Mouse (Mus musculus) hindbrain, postnatal 0 days (tissue): Measurements from ENCODE around the gene Cdhr5. TPM values are rescaled to one million over a fixed set of nuclear protein-coding genes. Genes with fewer than 3 reads are reported as not detected.

Source experiments
- ATAC-seq: fragments of 200-750 bp; cut with Nextera tagmentation; 2 replicates; pipeline ENCODE4 v1.8.0; 2017; ENCODE audit warnings: mild to moderate bottlenecking, moderate TSS enrichment, moderate library complexity
- DNase-seq: peaks from one replicate; pipeline ENCODE4 v3.0.0-alpha.2; 2015; ENCODE audit warnings: low spot score
- H3K27ac ChIP-seq: fragments of 300-500 bp; sonication (generic); 2 replicates; pipeline ENCODE4 v1.5.1; 2014; ENCODE audit warnings: mild to moderate bottlenecking
- H3K27me3 ChIP-seq: fragments of 300-500 bp; sonication (generic); 2 replicates; pipeline ENCODE4 v1.6.1; 2014; ENCODE audit warnings: low read length, mixed read lengths; ENCODE audit not compliant: insufficient read depth
- H3K36me3 ChIP-seq: fragments of 300-500 bp; sonication (generic); 2 replicates; pipeline ENCODE4 v1.6.1; 2014; ENCODE audit warnings: low read length, mixed read lengths; ENCODE audit not compliant: insufficient read depth
- H3K4me1 ChIP-seq: fragments of 300-500 bp; sonication (generic); 2 replicates; pipeline ENCODE4 v1.6.1; 2014; ENCODE audit warnings: antibody characterized with exemption, low read length, mixed read lengths; ENCODE audit not compliant: insufficient read depth
- H3K4me2 ChIP-seq: fragments of 300-500 bp; sonication (generic); 2 replicates; pipeline ENCODE4 v1.6.1; 2014; ENCODE audit warnings: low read depth, mild to moderate bottlenecking, low read length, moderate library complexity, mixed read lengths
- H3K4me3 ChIP-seq: fragments of 300-500 bp; sonication (generic); 2 replicates; pipeline ENCODE4 v1.5.1; 2014; ENCODE audit warnings: low read length
- H3K9ac ChIP-seq: fragments of 300-500 bp; sonication (generic); replicated peaks from 2 replicates; pipeline ENCODE4 v1.6.1; 2014; ENCODE audit warnings: mild to moderate bottlenecking, low read length, moderate library complexity, mixed read lengths
- H3K9me3 ChIP-seq: fragments of 300-500 bp; sonication (generic); 2 replicates; pipeline ENCODE4 v1.6.1; 2016; ENCODE audit warnings: low read length, mixed read lengths
- CTCF ChIP-seq: IDR thresholded peaks from 2 replicates; pipeline ENCODE4 v1.5.1; 2016; ENCODE audit warnings: antibody characterized with exemption, control low read depth, low read depth
- WGBS: fragments of 180-500 bp; shearing (Covaris S2); extraction: QIAGEN DNeasy Blood & Tissue Kit; methylation state at CpG from one replicate; pipeline ENCODE4 v1.1.7; 2014; 5-methylcytosine and 5-hydroxymethylcytosine counted together
- polyA plus RNA-seq: library from polyadenylated mRNA; unstranded; fragments of >200 nt; fragmentation: Nextera tagmentation; extraction: Ambion mirVana; gene quantifications from 2 replicates; pipeline ENCODE4 v1.2.1, GENCODE M21; 2015
- total RNA-seq: library from RNA; depleted of rRNA; stranded (reverse); fragments of >200 nt; gene quantifications from 2 replicates; pipeline ENCODE4 v1.2.3, GENCODE M21; 2014

Cdhr5 gene
- total and polyA plus RNA-seq, 2 experiments from 2014 or later = 0.23 TPM; not detected in 1

- peak; percentile 77 for DNase-seq
- Histone ChIP-seq H3K9me3 (no peaks in the 10 kb centered on the region), H3K4me1 (peaks cover 8% of the 10 kb centered on the region; the same call in 1 of the 2 replicates), H3K36me3 (no peaks in the 10 kb centered on the region), H3K9ac (peak within 1 kb of the TSS; percentile 51), H3K27me3 (no peaks in the 10 kb centered on the region), H3K27ac (peak within 1 kb of the TSS; percentile 41; the same call in 1 of the 2 replicates), H3K4me3 (peak within 1 kb of the TSS; percentile 48), H3K4me2 (peak within 1 kb of the TSS; percentile 98)
- peak; percentile 81 for TF ChIP-seq CTCF
- 3% methylated on average over 46 of the region's 46 CpGs for WGBS
- peak; percentile 81 for ATAC-seq
These were observed 2.4 kb upstream of the Cdhr5 start, which contains the start of gene Sct for GRCm38 (mm10) chr7:141278766-141279590. TSS of gene Sct (minus strand) at chr7:141279133.

- DNase-seq = no peak
- Histone ChIP-seq H3K36me3 (no peaks in the 10 kb centered on the region), H3K9me3 (no peaks in the 10 kb centered on the region), H3K9ac (no peak overlapping the region), H3K4me2 (peak overlapping the region; percentile 98), H3K27ac (no peak overlapping the region), H3K27me3 (no peaks in the 10 kb centered on the region), H3K4me3 (no peak overlapping the region), H3K4me1 (peaks cover 8% of the 10 kb centered on the region; the same call in 1 of the 2 replicates)
- TF ChIP-seq CTCF = no peak
- 86% methylated on average over 11 of the region's 11 CpGs for WGBS
- ATAC-seq = peak; percentile 1; the same call in 1 of the 2 replicates
These were observed 1.4 kb upstream of the Cdhr5 start for GRCm38 (mm10) chr7:141277701-141278678.

- H3K9ac ChIP-seq = no peak overlapping the region
- DNase-seq = no peak
- no peaks in the 10 kb centered on the region for H3K9me3 ChIP-seq
- no peaks in the 10 kb centered on the region for H3K27me3 ChIP-seq
- 86% methylated on average over 9 of the region's 9 CpGs for WGBS
- H3K4me3 ChIP-seq = no peak overlapping the region
- H3K36me3 ChIP-seq = no peaks in the 10 kb centered on the region
- peaks cover 8% of the 10 kb centered on the region; the same call in 1 of the 2 replicates for H3K4me1 ChIP-seq
- H3K27ac ChIP-seq = no peak overlapping the region
- no peak overlapping the region for H3K4me2 ChIP-seq
- no peak for TF ChIP-seq CTCF
- ATAC-seq = no peak
These were observed 1.2 kb downstream of the Cdhr5 start for GRCm38 (mm10) chr7:141275356-141275755.

DNA sequence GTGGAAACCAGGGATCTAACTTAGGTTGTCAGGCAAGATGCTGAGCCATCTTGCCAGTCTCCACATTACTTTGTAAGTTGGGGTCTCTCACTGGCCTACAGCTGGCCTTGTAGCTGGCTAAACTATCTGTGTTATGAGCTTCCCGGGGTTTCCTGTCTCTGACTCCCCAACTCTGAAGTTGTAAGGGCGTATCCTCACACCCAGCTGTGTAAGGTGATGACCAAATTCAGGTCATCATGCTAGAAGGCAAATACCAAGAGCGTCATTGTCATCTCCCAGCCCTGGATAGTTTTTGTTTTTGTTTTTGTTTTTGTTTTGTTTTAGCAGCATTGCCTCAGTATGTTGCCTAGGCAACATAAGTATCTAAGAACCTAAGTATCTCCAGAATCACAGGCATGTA, 6.0 kb downstream of the Cdhr5 start:
- ATAC-seq = no peak
- Histone ChIP-seq H3K4me3 (no peak overlapping the region), H3K36me3 (no peaks in the 10 kb centered on the region), H3K27ac (no peak overlapping the region), H3K9me3 (no peaks in the 10 kb centered on the region), H3K27me3 (no peaks in the 10 kb centered on the region), H3K4me2 (no peak overlapping the region), H3K9ac (no peak overlapping the region), H3K4me1 (no peaks in the 10 kb centered on the region)
- no peak for DNase-seq
- WGBS = 85% methylated on average over 3 of the region's 3 CpGs
- no peak for TF ChIP-seq CTCF

DNA sequence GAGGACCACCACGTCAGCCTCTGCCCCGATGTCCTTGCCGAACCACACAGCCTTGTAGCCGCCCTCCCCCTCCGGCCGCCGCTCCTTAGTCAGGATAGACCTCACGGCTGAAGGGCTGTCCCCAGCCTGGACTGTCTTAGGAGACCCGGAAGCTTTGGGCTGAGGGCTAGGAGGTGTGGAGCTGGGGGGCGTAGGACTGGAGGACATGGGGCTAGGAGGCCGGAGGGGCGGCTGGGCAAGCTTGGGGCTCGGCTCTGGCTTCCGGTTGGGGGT, 7.4 kb downstream of the Cdhr5 start:
- 84% methylated on average over 14 of the region's 14 CpGs for WGBS
- no peak overlapping the region for H3K27ac ChIP-seq
- ATAC-seq (no peak), DNase-seq (no peak)
- TF ChIP-seq CTCF = no peak
- H3K9me3 ChIP-seq = no peaks in the 10 kb centered on the region
- no peaks in the 10 kb centered on the region for H3K27me3 ChIP-seq
- no peaks in the 10 kb centered on the region for H3K4me1 ChIP-seq
- H3K9ac ChIP-seq = no peak overlapping the region
- no peak overlapping the region for H3K4me2 ChIP-seq
- no peaks in the 10 kb centered on the region for H3K36me3 ChIP-seq
- H3K4me3 ChIP-seq = no peak overlapping the region

- WGBS = 79% methylated on average over 24 of the region's 24 CpGs
- no peaks in the 10 kb centered on the region for H3K9me3 ChIP-seq
- TF ChIP-seq CTCF = no peak
- H3K36me3 ChIP-seq = peaks cover 4% of the 10 kb centered on the region; the same call in 1 of the 2 replicates
- H3K27me3 ChIP-seq = no peaks in the 10 kb centered on the region
- H3K4me3 ChIP-seq = no peak overlapping the region
- no peak overlapping the region for H3K27ac ChIP-seq
- H3K9ac ChIP-seq = no peak overlapping the region
- no peak overlapping the region for H3K4me2 ChIP-seq
- no peaks in the 10 kb centered on the region for H3K4me1 ChIP-seq
- ATAC-seq (no peak), DNase-seq (no peak)
These were observed 7.9 kb downstream of the Cdhr5 start for GRCm38 (mm10) chr7:141268466-141269272.
